Comparison of ENCODE assay signal across 8 mouse cellular contexts in the genomic region with DNA sequence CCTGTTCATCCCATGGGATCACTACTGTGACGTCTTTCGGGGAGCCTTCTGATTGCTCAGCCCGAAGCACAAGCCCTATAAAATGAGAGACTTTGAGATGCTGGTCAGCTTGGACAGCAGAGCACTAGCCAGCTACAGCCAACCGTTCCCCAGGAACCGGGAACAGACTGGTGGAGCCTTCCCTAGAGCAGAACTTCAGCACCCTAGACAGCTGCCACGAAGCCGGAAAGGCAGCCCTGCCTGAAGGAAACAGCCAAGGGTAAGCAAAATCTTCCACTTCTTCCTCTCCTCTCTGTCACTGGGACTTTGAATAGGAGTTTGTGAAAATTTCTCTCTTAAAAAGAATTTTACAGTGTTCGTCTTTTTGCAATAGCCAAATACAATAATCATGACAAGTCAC. TPM values are rescaled to one million over a fixed set of nuclear protein-coding genes. Genes with fewer than 3 reads are reported as not detected.
DNase-seq lines count a peak whose midpoint lies in the region; ATAC-seq and TF ChIP-seq lines count a peak whose summit lies in the region.

A gene (plus strand): TSS at position 107 of the 400 bp plus-strand sequence.

- peak; percentile 44 for DNase-seq in hindbrain, postnatal 0 days (ENCODE audit: low spot score)
- peak; percentile 69 for DNase-seq in 3T3-L1 (ENCODE audit: low read depth, low spot score)
- peak; percentile 68 for DNase-seq in adrenal gland, postnatal 14 days
- no peak for DNase-seq in layer of hippocampus, postnatal 14 days (ENCODE audit: low spot score in 2 of 2)
- no peak for DNase-seq in forebrain, embryonic 14.5 days (ENCODE audit: low spot score)

- no peak within 1 kb of the TSS for H3K9ac ChIP-seq in hindbrain, postnatal 0 days (replicated peaks; ENCODE audit: low read length)
- H3K9ac ChIP-seq in hindbrain, embryonic 13.5 days: no peak within 1 kb of the TSS
- H3K9ac ChIP-seq in stomach, embryonic 15.5 days: no peak within 1 kb of the TSS
- H3K9ac ChIP-seq in forebrain, embryonic 14.5 days (ENCODE audit: low read length): no peak within 1 kb of the TSS
- H3K9ac ChIP-seq in forebrain, embryonic 13.5 days: no peak within 1 kb of the TSS

- WGBS in hindbrain, postnatal 0 days: 34% methylated on average over 8 of the region's 8 CpGs
- WGBS in hindbrain, embryonic 13.5 days: 41% methylated on average over 8 of the region's 8 CpGs
- 26% methylated on average over 8 of the region's 8 CpGs for WGBS in stomach, embryonic 15.5 days
- 34% methylated on average over 8 of the region's 8 CpGs for WGBS in forebrain, embryonic 14.5 days
- WGBS in forebrain, embryonic 13.5 days: 37% methylated on average over 8 of the region's 8 CpGs

- no peaks in the 10 kb centered on the region for H3K27me3 ChIP-seq in hindbrain, postnatal 0 days (ENCODE audit: insufficient read depth, low read length)
- H3K27me3 ChIP-seq in hindbrain, embryonic 13.5 days: no peaks in the 10 kb centered on the region
- H3K27me3 ChIP-seq in stomach, embryonic 15.5 days (replicated peaks): no peaks in the 10 kb centered on the region
- no peaks in the 10 kb centered on the region for H3K27me3 ChIP-seq in forebrain, embryonic 14.5 days (replicated peaks; ENCODE audit: control insufficient read depth, insufficient read depth, low read length)
- no peaks in the 10 kb centered on the region for H3K27me3 ChIP-seq in forebrain, embryonic 13.5 days

- no peaks in the 10 kb centered on the region for H3K4me1 ChIP-seq in hindbrain, postnatal 0 days (ENCODE audit: insufficient read depth, low read length)
- no peaks in the 10 kb centered on the region for H3K4me1 ChIP-seq in hindbrain, embryonic 13.5 days (replicated peaks)
- no peaks in the 10 kb centered on the region for H3K4me1 ChIP-seq in stomach, embryonic 15.5 days
- no peaks in the 10 kb centered on the region for H3K4me1 ChIP-seq in forebrain, embryonic 14.5 days (ENCODE audit: control insufficient read depth, insufficient read depth, low read length)
- H3K4me1 ChIP-seq in forebrain, embryonic 13.5 days: no peaks in the 10 kb centered on the region

- no peaks in the 10 kb centered on the region for H3K36me3 ChIP-seq in hindbrain, postnatal 0 days (ENCODE audit: insufficient read depth, low read length)
- no peaks in the 10 kb centered on the region for H3K36me3 ChIP-seq in hindbrain, embryonic 13.5 days
- H3K36me3 ChIP-seq in stomach, embryonic 15.5 days: no peaks in the 10 kb centered on the region
- no peaks in the 10 kb centered on the region for H3K36me3 ChIP-seq in forebrain, embryonic 14.5 days (ENCODE audit: control insufficient read depth, insufficient read depth, low read length)
- no peaks in the 10 kb centered on the region for H3K36me3 ChIP-seq in forebrain, embryonic 13.5 days (ENCODE audit: poor library complexity, severe bottlenecking)

- H3K4me2 ChIP-seq in hindbrain, postnatal 0 days (ENCODE audit: low read depth, low read length): no peak within 1 kb of the TSS
- no peak within 1 kb of the TSS for H3K4me2 ChIP-seq in hindbrain, embryonic 13.5 days
- no peak within 1 kb of the TSS for H3K4me2 ChIP-seq in stomach, embryonic 15.5 days
- H3K4me2 ChIP-seq in forebrain, embryonic 14.5 days (ENCODE audit: low read length): no peak within 1 kb of the TSS
- H3K4me2 ChIP-seq in forebrain, embryonic 13.5 days: no peak within 1 kb of the TSS

- no peak for TF ChIP-seq CTCF in hindbrain, postnatal 0 days (IDR thresholded peaks at IDR 0.05; ENCODE audit: low read depth)

- H3K27ac ChIP-seq in hindbrain, postnatal 0 days: no peak within 1 kb of the TSS
- no peak within 1 kb of the TSS for H3K27ac ChIP-seq in hindbrain, embryonic 13.5 days
- no peak within 1 kb of the TSS for H3K27ac ChIP-seq in stomach, embryonic 15.5 days
- no peak within 1 kb of the TSS for H3K27ac ChIP-seq in forebrain, embryonic 14.5 days (ENCODE audit: low read depth, low read length)
- no peak within 1 kb of the TSS for H3K27ac ChIP-seq in forebrain, embryonic 13.5 days

- no peak within 1 kb of the TSS for H3K4me3 ChIP-seq in hindbrain, postnatal 0 days (ENCODE audit: low read length)
- no peak within 1 kb of the TSS for H3K4me3 ChIP-seq in hindbrain, embryonic 13.5 days
- H3K4me3 ChIP-seq in stomach, embryonic 15.5 days (replicated peaks): no peak within 1 kb of the TSS
- H3K4me3 ChIP-seq in forebrain, embryonic 14.5 days (ENCODE audit: low read depth, low read length): no peak within 1 kb of the TSS
- H3K4me3 ChIP-seq in forebrain, embryonic 13.5 days: no peak within 1 kb of the TSS

- no peak for ATAC-seq in hindbrain, postnatal 0 days
- no peak for ATAC-seq in hindbrain, embryonic 13.5 days (ENCODE audit: low FRiP score)
- ATAC-seq in stomach, embryonic 15.5 days (ENCODE audit: insufficient read depth, low FRiP score, low read depth): no peak
- ATAC-seq in forebrain, embryonic 14.5 days: no peak
- no peak for ATAC-seq in forebrain, embryonic 13.5 days

- no peaks in the 10 kb centered on the region for H3K9me3 ChIP-seq in hindbrain, postnatal 0 days (ENCODE audit: low read length)
- H3K9me3 ChIP-seq in hindbrain, embryonic 13.5 days: no peaks in the 10 kb centered on the region
- H3K9me3 ChIP-seq in stomach, embryonic 15.5 days: no peaks in the 10 kb centered on the region
- H3K9me3 ChIP-seq in forebrain, embryonic 14.5 days (replicated peaks; ENCODE audit: control insufficient read depth, low read length): no peaks in the 10 kb centered on the region
- H3K9me3 ChIP-seq in forebrain, embryonic 13.5 days (replicated peaks): no peaks in the 10 kb centered on the region

RNA-seq across cellular contexts. Expression of the gene that starts here (rescaled TPM):
- 1.4 and 2.2 TPM in 2 replicates for total RNA-seq in hindbrain, postnatal 0 days (2014; rRNA removed)
- 2.4 and 3.4 TPM in 2 replicates for polyA plus RNA-seq in hindbrain, postnatal 0 days (2015; fragmentation: Nextera tagmentation; extraction: Ambion mirVana)
- polyA plus RNA-seq in hindbrain, embryonic 13.5 days (2015; fragmentation: Nextera tagmentation; extraction: Ambion mirVana): 1.2 and 1.4 TPM in 2 replicates
- 0.30 and 0.38 TPM in 2 replicates for total RNA-seq in adrenal gland, postnatal 14 days (2021)
- 10 to 100 TPM; 11.6 to 11.9 TPM for total RNA-seq in layer of hippocampus, postnatal 14 days (2021)
- polyA plus RNA-seq in stomach, embryonic 15.5 days (2015; fragmentation: Nextera tagmentation; extraction: Ambion mirVana): 19.2 and 23.4 TPM in 2 replicates
- not detected in 2 replicates for polyA plus RNA-seq in forebrain, embryonic 14.5 days (2014; fragmentation: Nextera tagmentation; extraction: Ambion mirVana)
- polyA plus RNA-seq in forebrain, embryonic 13.5 days (2015; fragmentation: Nextera tagmentation; extraction: Ambion mirVana): 0.10 TPM in 1 of 2 replicates, not detected in the other

Comparison
In these comparisons a context has a peak if more than half of its experiments do, and no peak if none do; other contexts are left out.
1. Peak in DNase-seq in adrenal gland, postnatal 14 days; RNA of the gene not detected or under 1 TPM.
2. DNase-seq: peak in hindbrain, postnatal 0 days (single experiment) and 3T3-L1 (single experiment); none in layer of hippocampus, postnatal 14 days (0 of 2) and forebrain, embryonic 14.5 days (single experiment).